Mouse (Mus musculus) embryonic facial prominence, embryonic 15.5 days (tissue): ENCODE results near the gene Fam183b. TPM values are rescaled to one million over a fixed set of nuclear protein-coding genes. Genes with fewer than 3 reads are reported as not detected.
"Not testable (repeated sequence)": the region's sequence is repeated elsewhere in the genome, so short reads cannot be mapped to it uniquely, and the experiment has no call there.

ENCODE experiments used
- ATAC-seq: fragments of 200-750 bp; cut with Nextera tagmentation; 2 replicates; pipeline ENCODE4 v1.8.0; 2017; ENCODE audit warnings: low read depth, moderate TSS enrichment; ENCODE audit not compliant: insufficient number of reproducible peaks, low FRiP score, low TSS enrichment
- H3K27ac ChIP-seq: fragments of 300-500 bp; sonication (generic); replicated peaks from 2 replicates; pipeline ENCODE4 v1.5.1; 2015; ENCODE audit warnings: mild to moderate bottlenecking, inconsistent platforms
- H3K27me3 ChIP-seq: fragments of 300-500 bp; sonication (generic); 2 replicates; pipeline ENCODE4 v1.6.1; 2015; ENCODE audit warnings: inconsistent platforms
- H3K36me3 ChIP-seq: fragments of 300-500 bp; sonication (generic); 2 replicates; pipeline ENCODE4 v1.6.1; 2015; ENCODE audit warnings: mild to moderate bottlenecking, inconsistent platforms
- H3K4me1 ChIP-seq: fragments of 300-500 bp; sonication (generic); 2 replicates; pipeline ENCODE4 v1.6.1; 2015; ENCODE audit warnings: inconsistent platforms
- H3K4me2 ChIP-seq: fragments of 300-500 bp; sonication (generic); replicated peaks from 2 replicates; pipeline ENCODE4 v1.6.1; 2015; ENCODE audit warnings: mild to moderate bottlenecking, inconsistent platforms
- H3K4me3 ChIP-seq: fragments of 300-500 bp; sonication (generic); replicated peaks from 2 replicates; pipeline ENCODE4 v1.5.1; 2015; ENCODE audit warnings: mild to moderate bottlenecking, inconsistent platforms
- H3K9ac ChIP-seq: fragments of 300-500 bp; sonication (generic); 2 replicates; pipeline ENCODE4 v1.6.1; 2015; ENCODE audit warnings: inconsistent platforms
- H3K9me3 ChIP-seq: fragments of 300-500 bp; sonication (generic); replicated peaks from 2 replicates; pipeline ENCODE4 v1.6.1; 2016; ENCODE audit warnings: inconsistent platforms
- WGBS: fragments of 180-500 bp; shearing (Covaris S2); methylation state at CpG from one replicate; pipeline ENCODE4 v1.1.7; 2015; 5-methylcytosine and 5-hydroxymethylcytosine counted together
- polyA plus RNA-seq: library from polyadenylated mRNA; unstranded; fragments of >200 nt; fragmentation: Nextera tagmentation; extraction: Ambion mirVana; gene quantifications from 2 replicates; pipeline ENCODE4 v1.2.1, GENCODE M21; 2015

Fam183b gene
- polyA plus RNA-seq, 1 experiment from 2014 or later: 13.1 TPM

DNA sequence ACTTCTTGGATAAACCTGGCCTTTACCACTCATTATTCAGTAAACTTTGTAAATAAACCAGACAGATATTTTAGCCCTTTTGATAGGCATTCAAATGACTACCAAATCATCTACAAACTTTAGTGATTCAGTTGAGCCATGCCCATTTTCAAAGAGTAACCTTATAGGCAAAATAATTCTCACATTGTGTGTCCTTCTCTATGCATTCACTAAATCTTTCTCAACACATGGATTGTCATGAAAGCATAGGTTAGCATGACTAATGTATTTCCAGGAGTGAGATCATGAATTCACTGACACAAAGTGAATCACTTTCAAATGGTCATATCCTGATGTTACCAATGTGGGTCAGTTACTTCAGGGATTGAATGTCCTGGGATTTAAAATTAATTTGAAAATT lies 28.9 kb downstream of the Fam183b start, which contains the start of gene Olfr315:
TSS of gene Olfr315 (plus strand) at position 301 of the 400 bp plus-strand sequence.
- no peak for ATAC-seq
- Histone ChIP-seq H3K4me3 (no peak within 1 kb of the TSS), H3K36me3 (no peaks in the 10 kb centered on the region), H3K9me3 (no peaks in the 10 kb centered on the region), H3K27ac (no peak within 1 kb of the TSS), H3K4me2 (no peak within 1 kb of the TSS), H3K27me3 (no peaks in the 10 kb centered on the region), H3K9ac (no peak within 1 kb of the TSS), H3K4me1 (no peaks in the 10 kb centered on the region)

GRCm38 (mm10) chr11:58752434-58752833 lies 49.3 kb downstream of the Fam183b start, which contains the start of gene Olfr316:
TSS of gene Olfr316 (plus strand) at chr11:58752734.
- no peak for ATAC-seq
- Histone ChIP-seq H3K36me3 (no peaks in the 10 kb centered on the region), H3K4me3 (no peak within 1 kb of the TSS), H3K4me1 (no peaks in the 10 kb centered on the region), H3K27me3 (no peaks in the 10 kb centered on the region), H3K9ac (no peak within 1 kb of the TSS), H3K4me2 (no peak within 1 kb of the TSS), H3K9me3 (no peaks in the 10 kb centered on the region), H3K27ac (no peak within 1 kb of the TSS)
- 78% methylated on average over 2 of the region's 2 CpGs for WGBS

- H3K27ac ChIP-seq, H3K4me2 ChIP-seq, H3K4me1 ChIP-seq, H3K9ac ChIP-seq, H3K4me3 ChIP-seq, H3K27me3 ChIP-seq, H3K36me3 ChIP-seq, H3K9me3 ChIP-seq, ATAC-seq: not testable (repeated sequence)
- 90% methylated on average over 18 of the region's 18 CpGs for WGBS
Observed at GRCm38 (mm10) chr11:58751096-58751495, 50.7 kb downstream of the Fam183b start.

Other genes starting within 250 kb of the Fam183b start
- gene Olfr328, start 246.3 kb downstream of the Fam183b start, polyA plus RNA-seq: 0.08 TPM in 1 of 2 replicates, not detected in the other
- 0.12 TPM in 1 of 2 replicates, not detected in the other for gene Olfr224, start 231.4 kb downstream of the Fam183b start, polyA plus RNA-seq
- not detected in 2 replicates for gene Olfr325, start 224.2 kb downstream of the Fam183b start, polyA plus RNA-seq
- not detected in 2 replicates for gene Olfr324, start 206.8 kb downstream of the Fam183b start, polyA plus RNA-seq
- gene 2210407C18Rik, start 185.9 kb downstream of the Fam183b start, polyA plus RNA-seq: not detected in 2 replicates
- gene Olfr323, start 171.5 kb downstream of the Fam183b start, polyA plus RNA-seq: 0.12 and 0.16 TPM in 2 replicates
- 0.08 TPM in 1 of 2 replicates, not detected in the other for gene Trim58, start 161.5 kb downstream of the Fam183b start, polyA plus RNA-seq
- gene Olfr322, start 143.2 kb downstream of the Fam183b start, polyA plus RNA-seq: 0.11 TPM in 1 of 2 replicates, not detected in the other
- gene Olfr320, start 120.9 kb downstream of the Fam183b start, polyA plus RNA-seq: not detected in 2 replicates
- not detected in 2 replicates for gene Olfr319, start 102.8 kb downstream of the Fam183b start, polyA plus RNA-seq
- gene Olfr318, start 77.9 kb downstream of the Fam183b start, polyA plus RNA-seq: not detected in 2 replicates
- 0.11 TPM in 1 of 2 replicates, not detected in the other for gene Olfr317, start 62.7 kb downstream of the Fam183b start, polyA plus RNA-seq
- gene Olfr316, start 49.2 kb downstream of the Fam183b start, polyA plus RNA-seq: 0.16 TPM in 1 of 2 replicates, not detected in the other
- gene Olfr315, start 28.8 kb downstream of the Fam183b start, polyA plus RNA-seq: not detected in 2 replicates
- not detected in 2 replicates for gene Olfr314, start 19.0 kb downstream of the Fam183b start, polyA plus RNA-seq
- 0.08 TPM in 1 of 2 replicates, not detected in the other for gene Olfr313, start 13.0 kb upstream of the Fam183b start, polyA plus RNA-seq
- not detected in 2 replicates for gene Olfr312, start 27.3 kb upstream of the Fam183b start, polyA plus RNA-seq
- not detected in 2 replicates for gene Olfr311, start 37.3 kb upstream of the Fam183b start, polyA plus RNA-seq
- gene Gm12258, start 45.2 kb upstream of the Fam183b start, polyA plus RNA-seq: 7.3 and 10.0 TPM in 2 replicates
- gene 2810021J22Rik, start 65.3 kb upstream of the Fam183b start, polyA plus RNA-seq: 7.1 and 7.2 TPM in 2 replicates
- 6.7 and 8.0 TPM in 2 replicates for gene Zfp39, start 102.3 kb upstream of the Fam183b start, polyA plus RNA-seq
- gene Btnl10, start 115.9 kb upstream of the Fam183b start, polyA plus RNA-seq: not detected in 2 replicates
- gene Rnf187, start 137.0 kb upstream of the Fam183b start, polyA plus RNA-seq: 243 and 249 TPM in 2 replicates
- 43.6 and 55.8 TPM in 2 replicates for gene Hist3h2ba, start 147.0 kb upstream of the Fam183b start, polyA plus RNA-seq
- 37.0 and 38.3 TPM in 2 replicates for gene Hist3h2a, start 152.7 kb upstream of the Fam183b start, polyA plus RNA-seq
- 0.42 and 0.59 TPM in 2 replicates for gene Trim17, start 152.7 kb upstream of the Fam183b start, polyA plus RNA-seq
- gene Trim11, start 176.1 kb upstream of the Fam183b start, polyA plus RNA-seq: 23.3 and 24.1 TPM in 2 replicates